Mouse (Mus musculus) hindbrain, postnatal 0 days (tissue): ENCODE results near the gene Olfr69. TPM values are rescaled to one million over a fixed set of nuclear protein-coding genes. Genes with fewer than 3 reads are reported as not detected.

ENCODE experiments used
- polyA plus RNA-seq: library from polyadenylated mRNA; unstranded; fragments of >200 nt; fragmentation: Nextera tagmentation; extraction: Ambion mirVana; gene quantifications from 2 replicates; pipeline ENCODE4 v1.2.1, GENCODE M21; 2015
- total RNA-seq: library from RNA; depleted of rRNA; stranded (reverse); fragments of >200 nt; gene quantifications from 2 replicates; pipeline ENCODE4 v1.2.3, GENCODE M21; 2014; rRNA removed

The Olfr69 gene
- total and polyA plus RNA-seq, 2 experiments from 2014 or later: not detected

Other genes starting within 250 kb of the Olfr69 start
Only the 30 nearest of the 32 such genes appear.
- gene Olfr613, start 223.5 kb downstream of the Olfr69 start, total RNA-seq: not detected in 2 replicates
- gene Olfr613, start 223.5 kb downstream of the Olfr69 start, polyA plus RNA-seq: not detected in 2 replicates
- not detected in 2 replicates for gene Olfr615, start 215.5 kb downstream of the Olfr69 start, total RNA-seq
- not detected in 2 replicates for gene Olfr615, start 215.5 kb downstream of the Olfr69 start, polyA plus RNA-seq
- not detected in 2 replicates for gene Olfr616, start 202.5 kb downstream of the Olfr69 start, total RNA-seq
- not detected in 2 replicates for gene Olfr616, start 202.5 kb downstream of the Olfr69 start, polyA plus RNA-seq
- not detected in 2 replicates for gene Olfr617, start 198.5 kb downstream of the Olfr69 start, total RNA-seq
- gene Olfr617, start 198.5 kb downstream of the Olfr69 start, polyA plus RNA-seq: not detected in 2 replicates
- 0.11 TPM in 1 of 2 replicates, not detected in the other for gene Olfr618, start 181.5 kb downstream of the Olfr69 start, total RNA-seq
- not detected in 2 replicates for gene Olfr618, start 181.5 kb downstream of the Olfr69 start, polyA plus RNA-seq
- not detected in 2 replicates for gene Olfr619, start 171.0 kb downstream of the Olfr69 start, total RNA-seq
- not detected in 2 replicates for gene Olfr619, start 171.0 kb downstream of the Olfr69 start, polyA plus RNA-seq
- not detected in 2 replicates for gene Olfr620, start 159.1 kb downstream of the Olfr69 start, total RNA-seq
- gene Olfr620, start 159.1 kb downstream of the Olfr69 start, polyA plus RNA-seq: not detected in 2 replicates
- gene Olfr622, start 128.9 kb downstream of the Olfr69 start, total RNA-seq: not detected in 2 replicates
- not detected in 2 replicates for gene Olfr622, start 128.9 kb downstream of the Olfr69 start, polyA plus RNA-seq
- gene Olfr623, start 107.9 kb downstream of the Olfr69 start, total RNA-seq: not detected in 2 replicates
- not detected in 2 replicates for gene Olfr623, start 107.9 kb downstream of the Olfr69 start, polyA plus RNA-seq
- not detected in 2 replicates for gene Olfr624, start 100.4 kb downstream of the Olfr69 start, total RNA-seq
- gene Olfr624, start 100.4 kb downstream of the Olfr69 start, polyA plus RNA-seq: 0.05 TPM in 1 of 2 replicates, not detected in the other
- gene Olfr625-ps1, start 88.9 kb downstream of the Olfr69 start, total RNA-seq: not detected in 2 replicates
- not detected in 2 replicates for gene Olfr625-ps1, start 88.9 kb downstream of the Olfr69 start, polyA plus RNA-seq
- not detected in 2 replicates for gene Olfr243, start 56.9 kb downstream of the Olfr69 start, total RNA-seq
- not detected in 2 replicates for gene Olfr243, start 56.9 kb downstream of the Olfr69 start, polyA plus RNA-seq
- gene Olfr628, start 41.2 kb downstream of the Olfr69 start, total RNA-seq: not detected in 2 replicates
- not detected in 2 replicates for gene Olfr628, start 41.2 kb downstream of the Olfr69 start, polyA plus RNA-seq
- gene Olfr629, start 26.7 kb downstream of the Olfr69 start, total RNA-seq: not detected in 2 replicates
- gene Olfr629, start 26.7 kb downstream of the Olfr69 start, polyA plus RNA-seq: not detected in 2 replicates
- not detected in 2 replicates for gene Olfr630, start 14.3 kb downstream of the Olfr69 start, total RNA-seq
- not detected in 2 replicates for gene Olfr630, start 14.3 kb downstream of the Olfr69 start, polyA plus RNA-seq
- gene Olfr68, start 8.1 kb upstream of the Olfr69 start, total RNA-seq: not detected in 2 replicates
- not detected in 2 replicates for gene Olfr68, start 8.1 kb upstream of the Olfr69 start, polyA plus RNA-seq
- not detected in 2 replicates for gene Olfr67, start 20.2 kb upstream of the Olfr69 start, total RNA-seq
- gene Olfr67, start 20.2 kb upstream of the Olfr69 start, polyA plus RNA-seq: not detected in 2 replicates
- gene Hbb-bt, start 42.4 kb upstream of the Olfr69 start, total RNA-seq: 146 and 311 TPM in 2 replicates
- gene Hbb-bt, start 42.4 kb upstream of the Olfr69 start, polyA plus RNA-seq: 213 and 218 TPM in 2 replicates
- 1,334 and 1,616 TPM in 2 replicates for gene Hbb-bs, start 56.5 kb upstream of the Olfr69 start, total RNA-seq
- gene Hbb-bs, start 56.5 kb upstream of the Olfr69 start, polyA plus RNA-seq: 849 and 1,064 TPM in 2 replicates
- gene Hbb-bh2, start 68.9 kb upstream of the Olfr69 start, total RNA-seq: not detected in 2 replicates
- gene Hbb-bh2, start 68.9 kb upstream of the Olfr69 start, polyA plus RNA-seq: not detected in 2 replicates
- gene Hbb-bh1, start 71.6 kb upstream of the Olfr69 start, total RNA-seq: not detected in 2 replicates
- gene Hbb-bh1, start 71.6 kb upstream of the Olfr69 start, polyA plus RNA-seq: not detected in 2 replicates
- gene Hbb-y, start 81.6 kb upstream of the Olfr69 start, total RNA-seq: not detected in 2 replicates
- 0.30 and 1.1 TPM in 2 replicates for gene Hbb-y, start 81.6 kb upstream of the Olfr69 start, polyA plus RNA-seq
- not detected in 2 replicates for gene Olfr66, start 114.7 kb upstream of the Olfr69 start, total RNA-seq
- not detected in 2 replicates for gene Olfr66, start 114.7 kb upstream of the Olfr69 start, polyA plus RNA-seq
- not detected in 2 replicates for gene Olfr64, start 122.9 kb upstream of the Olfr69 start, total RNA-seq
- gene Olfr64, start 122.9 kb upstream of the Olfr69 start, polyA plus RNA-seq: not detected in 2 replicates
- not detected in 2 replicates for gene Olfr65, start 131.9 kb upstream of the Olfr69 start, total RNA-seq
- not detected in 2 replicates for gene Olfr65, start 131.9 kb upstream of the Olfr69 start, polyA plus RNA-seq
- not detected in 2 replicates for gene Olfr631, start 157.2 kb upstream of the Olfr69 start, total RNA-seq
- gene Olfr631, start 157.2 kb upstream of the Olfr69 start, polyA plus RNA-seq: not detected in 2 replicates
- not detected in 2 replicates for gene Olfr632, start 162.8 kb upstream of the Olfr69 start, total RNA-seq
- gene Olfr632, start 162.8 kb upstream of the Olfr69 start, polyA plus RNA-seq: not detected in 2 replicates
- not detected in 2 replicates for gene Olfr633, start 172.8 kb upstream of the Olfr69 start, total RNA-seq
- not detected in 2 replicates for gene Olfr633, start 172.8 kb upstream of the Olfr69 start, polyA plus RNA-seq
- not detected in 2 replicates for gene Olfr635, start 199.6 kb upstream of the Olfr69 start, total RNA-seq
- gene Olfr635, start 199.6 kb upstream of the Olfr69 start, polyA plus RNA-seq: not detected in 2 replicates
- gene Olfr638, start 227.2 kb upstream of the Olfr69 start, total RNA-seq: not detected in 2 replicates
- not detected in 2 replicates for gene Olfr638, start 227.2 kb upstream of the Olfr69 start, polyA plus RNA-seq